Mouse (Mus musculus) heart, postnatal 4 days (tissue): ENCODE data around the gene Asb18. TPM values are rescaled to one million over a fixed set of nuclear protein-coding genes. Genes with fewer than 3 reads are reported as not detected.

Source experiments
- total RNA-seq, 2 experiments: library from RNA; stranded (reverse); gene quantifications; 2 replicates each; pipeline ENCODE4 v1.2.3; 2021

The Asb18 gene
- total RNA-seq, 2 experiments from 2014 or later = 5.1 to 6.0 TPM

Other genes with a start within 250 kb of the Asb18 start
- gene Gbx2, start 83.5 kb downstream of the Asb18 start, total RNA-seq = under 1 TPM in 1 of 2 experiments, not detected in 1; 0.16 TPM
- not detected for gene Iqca, start 138.7 kb upstream of the Asb18 start, total RNA-seq
- 10 to 100 TPM; 28.3 to 29.5 TPM for gene Ackr3, start 189.3 kb upstream of the Asb18 start, total RNA-seq